Mouse (Mus musculus): Measurements from ENCODE around the gene Map3k5. TPM values are rescaled to one million over a fixed set of nuclear protein-coding genes. Genes with fewer than 3 reads are reported as not detected.
A peak's percentile ranks its signal among the peaks of the same experiment; 100 is the strongest.

The Map3k5 gene
- total RNA-seq, 2 experiments from 2014 or later: 6.3 to 6.7 TPM

- DNase-seq: no peak
- intact Hi-C loops (cut with DNase I): no loop called here
Observed at GRCm38 (mm10) chr10:20132933-20133652, 198.8 kb downstream of the Map3k5 start.

- intact Hi-C loops (cut with DNase I): loop anchor here (1.0 kb wide), 1 partner anchor 27 kb away; no protein-coding TSS in a partner anchor
- no peak for DNase-seq
Observed at GRCm38 (mm10) chr10:20135350-20136058, 201.2 kb downstream of the Map3k5 start.

- no peak for DNase-seq
- intact Hi-C loops (cut with DNase I): loop anchor here (1.0 kb wide), 1 partner anchor 28 kb away; no protein-coding TSS in a partner anchor
Observed at GRCm38 (mm10) chr10:20136505-20136904, 202.2 kb downstream of the Map3k5 start.

- no peak for DNase-seq
- intact Hi-C loops (cut with DNase I): no loop called here
Observed at GRCm38 (mm10) chr10:20141376-20141775, 207.1 kb downstream of the Map3k5 start.

- DNase-seq: no peak
- intact Hi-C loops (cut with DNase I): no loop called here
Observed at GRCm38 (mm10) chr10:20148130-20148772, 214.0 kb downstream of the Map3k5 start, which contains the start of gene Map7. Gene Map7, plus strand, starts transcription at chr10:20148471.

- DNase-seq: peak; percentile 8 to 21
- intact Hi-C loops (cut with DNase I): no loop called here
Observed at GRCm38 (mm10) chr10:20148773-20149120, 214.5 kb downstream of the Map3k5 start.

- DNase-seq: peak; percentile 7 to 29
- intact Hi-C loops (cut with DNase I): no loop called here
Observed at GRCm38 (mm10) chr10:20149121-20149834, 215.0 kb downstream of the Map3k5 start.

- DNase-seq: no peak
- intact Hi-C loops (cut with DNase I): no loop called here
Observed at GRCm38 (mm10) chr10:20149835-20150355, 215.6 kb downstream of the Map3k5 start.

GRCm38 (mm10) chr10:20152131-20152530 lies 217.9 kb downstream of the Map3k5 start:
- intact Hi-C loops (cut with DNase I): no loop called here
- DNase-seq: no peak

- intact Hi-C loops (cut with DNase I): no loop called here
- no peak for DNase-seq
Observed at GRCm38 (mm10) chr10:20153507-20153906, 219.2 kb downstream of the Map3k5 start.

GRCm38 (mm10) chr10:20155401-20155800 lies 221.1 kb downstream of the Map3k5 start:
- intact Hi-C loops (cut with DNase I): no loop called here

GRCm38 (mm10) chr10:20157021-20157726 lies 222.9 kb downstream of the Map3k5 start:
- DNase-seq: no peak
- intact Hi-C loops (cut with DNase I): no loop called here

More at GRCm38 (mm10) chr10:20155401-20155800, 221.1 kb downstream of the Map3k5 start:
- DNase-seq: no peak

- intact Hi-C loops (cut with DNase I): no loop called here
- no peak for DNase-seq
Observed at GRCm38 (mm10) chr10:20158756-20159155, 224.5 kb downstream of the Map3k5 start.

- intact Hi-C loops (cut with DNase I): no loop called here
- no peak for DNase-seq
Observed at GRCm38 (mm10) chr10:20159308-20159707, 225.0 kb downstream of the Map3k5 start.

- intact Hi-C loops (cut with DNase I): no loop called here
- DNase-seq: no peak
Observed at GRCm38 (mm10) chr10:20160914-20161313, 226.6 kb downstream of the Map3k5 start.

GRCm38 (mm10) chr10:20164810-20165209 lies 230.5 kb downstream of the Map3k5 start:
- intact Hi-C loops (cut with DNase I): no loop called here
- DNase-seq: no peak

- DNase-seq: no peak
- intact Hi-C loops (cut with DNase I): no loop called here
Observed at GRCm38 (mm10) chr10:20166797-20167196, 232.5 kb downstream of the Map3k5 start.

- intact Hi-C loops (cut with DNase I): no loop called here
- DNase-seq: no peak
Observed at GRCm38 (mm10) chr10:20167467-20167866, 233.2 kb downstream of the Map3k5 start.

GRCm38 (mm10) chr10:20169182-20169674 lies 235.0 kb downstream of the Map3k5 start:
- DNase-seq: no peak
- intact Hi-C loops (cut with DNase I): no loop called here

Data from gastrocnemius, postnatal 36 days (tissue).